Mouse (Mus musculus) C2C12 (cell line): Measurements from ENCODE around the gene Phactr1.

Source experiments
- CTCF ChIP-seq: IDR thresholded peaks from one replicate; pipeline ENCODE4 v1.5.1; 2011; ENCODE audit not compliant: control insufficient read depth, insufficient read depth, insufficient read length
- MAX ChIP-seq: IDR thresholded peaks from one replicate; pipeline ENCODE4 v1.6.1; 2011; ENCODE audit warnings: mild to moderate bottlenecking, control low read depth
- USF1 ChIP-seq: IDR thresholded peaks from one replicate; pipeline ENCODE4 v1.6.1; 2011; ENCODE audit warnings: low read depth, mild to moderate bottlenecking, control low read depth, moderate library complexity

DNA sequence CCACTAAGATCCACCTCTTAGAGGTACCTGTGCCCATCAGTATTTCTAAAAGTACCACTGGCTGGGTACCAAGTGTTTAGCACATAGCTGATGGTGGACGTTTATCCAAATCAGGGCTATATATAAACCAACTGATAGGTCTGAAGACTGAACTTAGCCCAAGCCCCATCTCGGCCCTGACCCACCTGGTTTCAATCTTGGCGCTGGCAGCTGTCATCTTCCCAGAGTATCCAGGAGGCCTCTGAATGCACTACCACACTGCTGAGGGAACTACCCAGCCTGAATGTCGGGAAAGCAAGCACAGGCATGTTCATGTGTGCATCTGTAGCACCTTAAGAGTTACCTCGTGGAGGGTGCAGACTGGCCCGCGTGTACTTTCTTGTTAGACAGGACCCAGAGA is 422.5 kb downstream of the Phactr1 start:
- no peak for TF ChIP-seq USF1
- no peak for TF ChIP-seq MAX
- TF ChIP-seq CTCF = no peak
